Mouse (Mus musculus): Measurements from ENCODE around the gene Sv2b. TPM values are rescaled to one million over a fixed set of nuclear protein-coding genes. Genes with fewer than 3 reads are reported as not detected.
"Not testable (repeated sequence)": the region's sequence is repeated elsewhere in the genome, so short reads cannot be mapped to it uniquely, and the experiment has no call there.

The Sv2b gene
- polyA plus RNA-seq, 1 experiment from 2014 or later = 14.0 TPM

- not testable (repeated sequence) for H3K36me3 ChIP-seq (ENCODE audit: control insufficient read depth, insufficient read depth); H3K27ac ChIP-seq (ENCODE audit: low read length); H3K4me2 ChIP-seq (ENCODE audit: low read length); H3K27me3 ChIP-seq (replicated peaks; ENCODE audit: control insufficient read depth, insufficient read depth, low read length); H3K4me3 ChIP-seq (replicated peaks; ENCODE audit: low read length); H3K9me3 ChIP-seq (ENCODE audit: control insufficient read depth, low read length); H3K9ac ChIP-seq (replicated peaks; ENCODE audit: low read depth, low read length); H3K4me1 ChIP-seq (replicated peaks; ENCODE audit: control insufficient read depth, insufficient read depth, low read length); ATAC-seq
- WGBS = 89% methylated on average over 3 of the region's 3 CpGs
Measured at GRCm38 (mm10) chr7:75322742-75323141, 13.7 kb upstream of the Sv2b start.

GRCm38 (mm10) chr7:75320009-75320408 lies 10.9 kb upstream of the Sv2b start:
- ATAC-seq = no peak
- no peaks in the 10 kb centered on the region for H3K36me3 ChIP-seq (ENCODE audit: control insufficient read depth, insufficient read depth)
- H3K4me1 ChIP-seq (replicated peaks; ENCODE audit: control insufficient read depth, insufficient read depth, low read length) = no peaks in the 10 kb centered on the region
- H3K9me3 ChIP-seq (ENCODE audit: control insufficient read depth, low read length) = no peaks in the 10 kb centered on the region
- no peak overlapping the region for H3K4me2 ChIP-seq (ENCODE audit: low read length)
- H3K27ac ChIP-seq (ENCODE audit: low read length) = no peak overlapping the region
- no peak overlapping the region for H3K9ac ChIP-seq (replicated peaks; ENCODE audit: low read depth, low read length)
- H3K27me3 ChIP-seq (replicated peaks; ENCODE audit: control insufficient read depth, insufficient read depth, low read length) = no peaks in the 10 kb centered on the region
- H3K4me3 ChIP-seq (replicated peaks; ENCODE audit: low read length) = no peak overlapping the region

GRCm38 (mm10) chr7:75318320-75318719 lies 9.3 kb upstream of the Sv2b start:
- H3K27ac ChIP-seq (ENCODE audit: low read length) = no peak overlapping the region
- no peaks in the 10 kb centered on the region for H3K4me1 ChIP-seq (replicated peaks; ENCODE audit: control insufficient read depth, insufficient read depth, low read length)
- no peak overlapping the region for H3K4me3 ChIP-seq (replicated peaks; ENCODE audit: low read length)
- no peaks in the 10 kb centered on the region for H3K27me3 ChIP-seq (replicated peaks; ENCODE audit: control insufficient read depth, insufficient read depth, low read length)
- 90% methylated on average over 1 of the region's 1 CpGs for WGBS
- H3K9ac ChIP-seq (replicated peaks; ENCODE audit: low read depth, low read length) = no peak overlapping the region
- no peak overlapping the region for H3K4me2 ChIP-seq (ENCODE audit: low read length)
- no peak for ATAC-seq
- no peaks in the 10 kb centered on the region for H3K9me3 ChIP-seq (ENCODE audit: control insufficient read depth, low read length)
- H3K36me3 ChIP-seq (ENCODE audit: control insufficient read depth, insufficient read depth) = no peaks in the 10 kb centered on the region

GRCm38 (mm10) chr7:75314873-75315272 lies 5.8 kb upstream of the Sv2b start:
- ATAC-seq = no peak

GRCm38 (mm10) chr7:75309570-75309969 lies 508 bp upstream of the Sv2b start:
- Histone ChIP-seq H3K4me3 (replicated peaks; ENCODE audit: low read length) (no peak overlapping the region), H3K4me2 (ENCODE audit: low read length) (no peak overlapping the region; the same call in 1 of the 2 replicates), H3K4me1 (replicated peaks; ENCODE audit: control insufficient read depth, insufficient read depth, low read length) (peaks cover 16% of the 10 kb centered on the region), H3K27ac (ENCODE audit: low read length) (no peak overlapping the region), H3K36me3 (ENCODE audit: control insufficient read depth, insufficient read depth) (no peaks in the 10 kb centered on the region), H3K9ac (replicated peaks; ENCODE audit: low read depth, low read length) (no peak overlapping the region), H3K9me3 (ENCODE audit: control insufficient read depth, low read length) (no peaks in the 10 kb centered on the region), H3K27me3 (replicated peaks; ENCODE audit: control insufficient read depth, insufficient read depth, low read length) (peaks cover 14% of the 10 kb centered on the region)
- 77% methylated on average over 8 of the region's 8 CpGs for WGBS
- ATAC-seq = no peak

More at GRCm38 (mm10) chr7:75314873-75315272, 5.8 kb upstream of the Sv2b start:
- H3K4me2 ChIP-seq (ENCODE audit: low read length) = no peak overlapping the region
- no peak overlapping the region for H3K4me3 ChIP-seq (replicated peaks; ENCODE audit: low read length)
- H3K27me3 ChIP-seq (replicated peaks; ENCODE audit: control insufficient read depth, insufficient read depth, low read length) = 0 out of 2 replicates have a peak, but pooled peaks cover 2% of the 10 kb centered on the region
- H3K4me1 ChIP-seq (replicated peaks; ENCODE audit: control insufficient read depth, insufficient read depth, low read length) = no peaks in the 10 kb centered on the region
- H3K36me3 ChIP-seq (ENCODE audit: control insufficient read depth, insufficient read depth) = no peaks in the 10 kb centered on the region
- H3K9me3 ChIP-seq (ENCODE audit: control insufficient read depth, low read length) = no peaks in the 10 kb centered on the region
- no peak overlapping the region for H3K27ac ChIP-seq (ENCODE audit: low read length)
- 59% methylated on average over 5 of the region's 5 CpGs for WGBS
- H3K9ac ChIP-seq (replicated peaks; ENCODE audit: low read depth, low read length) = no peak overlapping the region

GRCm38 (mm10) chr7:75308140-75308456 lies 964 bp downstream of the Sv2b start:
- Histone ChIP-seq H3K4me3 (replicated peaks; ENCODE audit: low read length) (peak overlapping the region; percentile 59), H3K27me3 (replicated peaks; ENCODE audit: control insufficient read depth, insufficient read depth, low read length) (peaks cover 14% of the 10 kb centered on the region), H3K9ac (replicated peaks; ENCODE audit: low read depth, low read length) (peak overlapping the region; percentile 65), H3K27ac (ENCODE audit: low read length) (no peak overlapping the region), H3K4me1 (replicated peaks; ENCODE audit: control insufficient read depth, insufficient read depth, low read length) (peaks cover 16% of the 10 kb centered on the region), H3K4me2 (ENCODE audit: low read length) (peak overlapping the region; percentile 99), H3K36me3 (ENCODE audit: control insufficient read depth, insufficient read depth) (no peaks in the 10 kb centered on the region), H3K9me3 (ENCODE audit: control insufficient read depth, low read length) (no peaks in the 10 kb centered on the region)
- 0 out of 2 replicates have a peak, but pooled peaks have one; percentile 36 for ATAC-seq
- WGBS = 4% methylated on average over 8 of the region's 8 CpGs

- ATAC-seq = no peak
- Histone ChIP-seq H3K9me3 (ENCODE audit: control insufficient read depth, low read length) (no peaks in the 10 kb centered on the region), H3K4me1 (replicated peaks; ENCODE audit: control insufficient read depth, insufficient read depth, low read length) (peaks cover 16% of the 10 kb centered on the region), H3K4me3 (replicated peaks; ENCODE audit: low read length) (peak overlapping the region; percentile 59), H3K27ac (ENCODE audit: low read length) (no peak overlapping the region), H3K9ac (replicated peaks; ENCODE audit: low read depth, low read length) (peak overlapping the region; percentile 44), H3K27me3 (replicated peaks; ENCODE audit: control insufficient read depth, insufficient read depth, low read length) (peaks cover 14% of the 10 kb centered on the region), H3K4me2 (ENCODE audit: low read length) (peak overlapping the region; percentile 99), H3K36me3 (ENCODE audit: control insufficient read depth, insufficient read depth) (no peaks in the 10 kb centered on the region)
- 48% methylated on average over 8 of the region's 8 CpGs for WGBS
Measured at GRCm38 (mm10) chr7:75307570-75308087, 1.4 kb downstream of the Sv2b start.

- Histone ChIP-seq H3K4me3 (replicated peaks; ENCODE audit: low read length) (no peak overlapping the region), H3K4me1 (replicated peaks; ENCODE audit: control insufficient read depth, insufficient read depth, low read length) (peaks cover 16% of the 10 kb centered on the region), H3K36me3 (ENCODE audit: control insufficient read depth, insufficient read depth) (no peaks in the 10 kb centered on the region), H3K27me3 (replicated peaks; ENCODE audit: control insufficient read depth, insufficient read depth, low read length) (peaks cover 14% of the 10 kb centered on the region), H3K4me2 (ENCODE audit: low read length) (no peak overlapping the region), H3K27ac (ENCODE audit: low read length) (no peak overlapping the region), H3K9me3 (ENCODE audit: control insufficient read depth, low read length) (no peaks in the 10 kb centered on the region), H3K9ac (replicated peaks; ENCODE audit: low read depth, low read length) (no peak overlapping the region)
- WGBS = 84% methylated on average over 9 of the region's 9 CpGs
- ATAC-seq = no peak
Measured at GRCm38 (mm10) chr7:75305901-75306465, 3.1 kb downstream of the Sv2b start.

GRCm38 (mm10) chr7:75302523-75303215 lies 6.4 kb downstream of the Sv2b start:
- Histone ChIP-seq H3K4me3 (replicated peaks; ENCODE audit: low read length) (no peak overlapping the region), H3K27me3 (replicated peaks; ENCODE audit: control insufficient read depth, insufficient read depth, low read length) (peaks cover 9% of the 10 kb centered on the region), H3K9ac (replicated peaks; ENCODE audit: low read depth, low read length) (no peak overlapping the region), H3K4me2 (ENCODE audit: low read length) (no peak overlapping the region), H3K36me3 (ENCODE audit: control insufficient read depth, insufficient read depth) (no peaks in the 10 kb centered on the region), H3K4me1 (replicated peaks; ENCODE audit: control insufficient read depth, insufficient read depth, low read length) (peaks cover 2% of the 10 kb centered on the region), H3K27ac (ENCODE audit: low read length) (no peak overlapping the region), H3K9me3 (ENCODE audit: control insufficient read depth, low read length) (no peaks in the 10 kb centered on the region)
- no peak for ATAC-seq
- 85% methylated on average over 6 of the region's 6 CpGs for WGBS

All from forebrain, embryonic 16.5 days (tissue).